31 mouse cellular contexts compared by ENCODE assay signal in the genomic region with DNA sequence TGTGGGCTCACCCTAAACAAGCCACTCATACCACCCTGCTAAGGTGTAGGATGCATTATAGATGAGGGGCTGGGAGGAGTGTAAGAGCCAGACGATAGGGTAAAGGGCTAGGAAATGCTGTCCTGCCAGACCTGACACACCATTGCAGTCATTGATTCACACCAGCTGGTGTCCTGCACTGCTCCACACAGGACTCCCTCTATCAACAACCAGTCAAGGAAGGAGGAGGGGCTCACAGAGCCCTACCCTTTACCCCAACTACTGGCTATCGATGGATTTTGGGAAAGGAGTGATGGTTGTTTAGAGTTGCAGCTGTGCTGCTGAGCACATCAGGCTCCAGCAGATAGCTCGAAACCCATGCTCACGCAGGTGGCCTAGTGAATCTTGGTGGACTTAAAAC. TPM values are rescaled to one million over a fixed set of nuclear protein-coding genes. Genes with fewer than 3 reads are reported as not detected.
"Had no signal": no experiment of that assay in that cellular context is flagged by ENCODE, and none has a peak within 500 bp of the region (broad histone marks: within the 10 kb centered on the region; RNA-seq: fewer than 3 reads in every experiment).

No protein-coding gene starts in this region.

- H3K27me3 ChIP-seq: heart, embryonic 12.5 days; hindbrain, embryonic 12.5 days; intestine, embryonic 15.5 days; limb, embryonic 12.5 days had no signal

- H3K4me3 ChIP-seq: gastrocnemius, adult 2 months; heart, adult 2 months; heart, embryonic 10.5 days; heart, embryonic 12.5 days; hindbrain, embryonic 10.5 days; hindbrain, embryonic 12.5 days; intestine, embryonic 15.5 days; layer of hippocampus, adult 2 months; left cerebral cortex, adult 2 months; limb, embryonic 10.5 days; limb, embryonic 12.5 days had no signal

- H3K9ac ChIP-seq: heart, embryonic 12.5 days; hindbrain, embryonic 12.5 days; hindbrain, embryonic 14.5 days; intestine, embryonic 15.5 days; limb, embryonic 12.5 days; liver, embryonic 14.5 days had no signal

- DNase-seq: gastrocnemius, adult 2 months; gastrocnemius, postnatal 10 days; gastrocnemius, postnatal 25 days; heart, adult 2 months; heart, postnatal 10 days; heart, postnatal 4 days; kidney, adult 8-10 months; kidney, postnatal 10 days; kidney, postnatal 25 days; kidney, postnatal 4 days had no signal

- H3K27ac ChIP-seq: gastrocnemius, adult 2 months; heart, adult 2 months; heart, embryonic 10.5 days; hindbrain, embryonic 10.5 days; hindbrain, embryonic 12.5 days; hindbrain, embryonic 14.5 days; intestine, embryonic 15.5 days; layer of hippocampus, adult 2 months; left cerebral cortex, adult 2 months; limb, embryonic 10.5 days; limb, embryonic 12.5 days; liver, embryonic 14.5 days had no signal

- H3K4me2 ChIP-seq: heart, embryonic 12.5 days; hindbrain, embryonic 12.5 days; hindbrain, embryonic 14.5 days; intestine, embryonic 15.5 days; limb, embryonic 12.5 days had no signal

- H3K4me1 ChIP-seq: heart, embryonic 10.5 days; heart, embryonic 12.5 days; hindbrain, embryonic 10.5 days; hindbrain, embryonic 12.5 days; intestine, embryonic 15.5 days; limb, embryonic 10.5 days; limb, embryonic 12.5 days had no signal

- ATAC-seq: hindbrain, embryonic 16.5 days; inflammation-experienced regulatory T-cells, adult 6 months; intestine, embryonic 15.5 days; intestine, postnatal 0 days had no signal

- H3K9me3 ChIP-seq: heart, embryonic 10.5 days; heart, embryonic 12.5 days; hindbrain, embryonic 10.5 days; hindbrain, embryonic 12.5 days; intestine, embryonic 15.5 days; limb, embryonic 10.5 days; limb, embryonic 12.5 days had no signal

RNA-seq across cellular contexts. Expression of gene Aqp8, which starts 45.3 kb away (rescaled TPM):
- total RNA-seq: gastrocnemius, adult 2 months; gastrocnemius, postnatal 10 days; gastrocnemius, postnatal 25 days; granulocyte monocyte progenitor cell, adult 5-6 weeks; layer of hippocampus, adult 2 months; layer of hippocampus, postnatal 10 days; layer of hippocampus, postnatal 25 days; left cerebral cortex, adult 2 months; left cerebral cortex, postnatal 14 days; left cerebral cortex, postnatal 36 days had no signal
- polyA plus RNA-seq: frontal cortex, adult 2 months; hindbrain, embryonic 14.5 days; hindbrain, embryonic 16.5 days; inflammation-experienced regulatory T-cells, adult 6 months; kidney, embryonic 14.5 days had no signal
